Mouse (Mus musculus) hindbrain, embryonic 14.5 days (tissue): ENCODE data around the gene Ctf1. TPM values are rescaled to one million over a fixed set of nuclear protein-coding genes. Genes with fewer than 3 reads are reported as not detected.

Source experiments
- ATAC-seq: fragments of 200-750 bp; cut with Nextera tagmentation; 2 replicates; pipeline ENCODE4 v1.8.0; 2017; ENCODE audit warnings: moderate number of reproducible peaks, mild to moderate bottlenecking, moderate TSS enrichment, moderate library complexity; ENCODE audit not compliant: low FRiP score
- DNase-seq: peaks from one replicate; pipeline ENCODE4 v3.0.0-alpha.2; 2015; ENCODE audit warnings: low spot score
- H3K27ac ChIP-seq: fragments of 300-500 bp; sonication (generic); 2 replicates; pipeline ENCODE4 v1.5.1; 2014; ENCODE audit warnings: mild to moderate bottlenecking, moderate library complexity
- H3K27me3 ChIP-seq: fragments of 300-500 bp; sonication (generic); 2 replicates; pipeline ENCODE4 v1.6.1; 2014; ENCODE audit warnings: mild to moderate bottlenecking, low read length, mixed read lengths; ENCODE audit not compliant: control insufficient read depth, insufficient read depth
- H3K36me3 ChIP-seq: fragments of 300-500 bp; sonication (generic); replicated peaks from 2 replicates; pipeline ENCODE4 v1.6.1; 2014; ENCODE audit not compliant: control insufficient read depth, insufficient read depth
- H3K4me1 ChIP-seq: fragments of 300-500 bp; sonication (generic); replicated peaks from 2 replicates; pipeline ENCODE4 v1.6.1; 2014; ENCODE audit warnings: antibody characterized with exemption, low read length, mixed read lengths; ENCODE audit not compliant: control insufficient read depth, insufficient read depth
- H3K4me2 ChIP-seq: fragments of 300-500 bp; sonication (generic); replicated peaks from 2 replicates; pipeline ENCODE4 v1.6.1; 2014; ENCODE audit warnings: mild to moderate bottlenecking, moderate library complexity
- H3K4me3 ChIP-seq: fragments of 300-500 bp; sonication (generic); replicated peaks from 2 replicates; pipeline ENCODE4 v1.5.1; 2014; ENCODE audit warnings: mild to moderate bottlenecking, low read length
- H3K9ac ChIP-seq: fragments of 300-500 bp; sonication (generic); 2 replicates; pipeline ENCODE4 v1.6.1; 2014
- H3K9me3 ChIP-seq: fragments of 300-500 bp; sonication (generic); 2 replicates; pipeline ENCODE4 v1.6.1; 2016; ENCODE audit warnings: low read length; ENCODE audit not compliant: control insufficient read depth
- WGBS: fragments of 180-500 bp; shearing (Covaris S2); extraction: QIAGEN DNeasy Blood & Tissue Kit; methylation state at CpG from one replicate; pipeline ENCODE4 v1.1.7; 2014; 5-methylcytosine and 5-hydroxymethylcytosine counted together
- microRNA counts: library from miRNA; unstranded; fragments of <30 nt; microRNA quantifications from one replicate; lab custom pipeline; 2016
- microRNA-seq: library from miRNA; unstranded; fragments of <30 nt; microRNA quantifications from one replicate; pipeline ENCODE4, GENCODE M21; 2016
- polyA plus RNA-seq: library from polyadenylated mRNA; unstranded; fragments of >200 nt; fragmentation: Nextera tagmentation; extraction: Ambion mirVana; gene quantifications from 2 replicates; pipeline ENCODE4 v1.2.1, GENCODE M21; 2014

Gene Ctf1
- polyA plus RNA-seq, 1 experiment from 2014 or later = 4.2 TPM

- no peak overlapping the region for H3K4me3 ChIP-seq
- no peaks in the 10 kb centered on the region for H3K9me3 ChIP-seq
- peaks cover 5% of the 10 kb centered on the region; the same call in 1 of the 2 replicates for H3K4me1 ChIP-seq
- H3K36me3 ChIP-seq = peaks cover 93% of the 10 kb centered on the region
- no peak overlapping the region for H3K4me2 ChIP-seq
- H3K27me3 ChIP-seq = no peaks in the 10 kb centered on the region
- no peak overlapping the region for H3K9ac ChIP-seq
- no peak overlapping the region for H3K27ac ChIP-seq
- 81% methylated on average over 6 of the region's 6 CpGs for WGBS
- no peak for ATAC-seq
- no peak for DNase-seq
Observed at GRCm38 (mm10) chr7:127759716-127760115, 47.2 kb downstream of the Ctf1 start.

GRCm38 (mm10) chr7:127760478-127760877, 47.9 kb downstream of the Ctf1 start:
- DNase-seq = no peak

GRCm38 (mm10) chr7:127761026-127761425, 48.5 kb downstream of the Ctf1 start:
- ATAC-seq (no peak), DNase-seq (peak; percentile 71)
- no peak overlapping the region for H3K9ac ChIP-seq
- H3K4me3 ChIP-seq = no peak overlapping the region
- H3K9me3 ChIP-seq = no peaks in the 10 kb centered on the region
- H3K27ac ChIP-seq = no peak overlapping the region
- no peaks in the 10 kb centered on the region for H3K27me3 ChIP-seq
- H3K4me1 ChIP-seq = no peaks in the 10 kb centered on the region
- peaks cover 93% of the 10 kb centered on the region for H3K36me3 ChIP-seq
- H3K4me2 ChIP-seq = no peak overlapping the region
- 47% methylated on average over 7 of the region's 7 CpGs for WGBS

More at GRCm38 (mm10) chr7:127760478-127760877, 47.9 kb downstream of the Ctf1 start:
- H3K36me3 ChIP-seq = peaks cover 93% of the 10 kb centered on the region
- ATAC-seq = no peak
- no peaks in the 10 kb centered on the region for H3K4me1 ChIP-seq
- H3K4me2 ChIP-seq = no peak overlapping the region
- H3K9ac ChIP-seq = no peak overlapping the region
- no peaks in the 10 kb centered on the region for H3K27me3 ChIP-seq
- 90% methylated on average over 3 of the region's 3 CpGs for WGBS
- H3K9me3 ChIP-seq = no peaks in the 10 kb centered on the region
- H3K4me3 ChIP-seq = no peak overlapping the region
- H3K27ac ChIP-seq = no peak overlapping the region

- Histone ChIP-seq H3K9ac (no peak overlapping the region), H3K27ac (no peak overlapping the region), H3K27me3 (no peaks in the 10 kb centered on the region), H3K36me3 (peaks cover 91% of the 10 kb centered on the region), H3K4me2 (no peak overlapping the region), H3K4me1 (no peaks in the 10 kb centered on the region), H3K9me3 (no peaks in the 10 kb centered on the region), H3K4me3 (no peak overlapping the region)
- WGBS = 95% methylated on average over 4 of the region's 4 CpGs
- DNase-seq (no peak), ATAC-seq (no peak)
Observed at GRCm38 (mm10) chr7:127763642-127764041, 51.1 kb downstream of the Ctf1 start.

- Histone ChIP-seq H3K4me1 (peaks cover 18% of the 10 kb centered on the region; the same call in 1 of the 2 replicates), H3K9ac (no peak overlapping the region), H3K9me3 (no peaks in the 10 kb centered on the region), H3K27ac (no peak overlapping the region), H3K4me3 (no peak overlapping the region), H3K27me3 (no peaks in the 10 kb centered on the region), H3K36me3 (peaks cover 73% of the 10 kb centered on the region), H3K4me2 (no peak overlapping the region)
- ATAC-seq (no peak), DNase-seq (no peak)
- 90% methylated on average over 2 of the region's 2 CpGs for WGBS
Observed at GRCm38 (mm10) chr7:127765756-127766155, 53.2 kb downstream of the Ctf1 start.

- no peak for ATAC-seq
- H3K27ac ChIP-seq = no peak overlapping the region
- H3K4me2 ChIP-seq = no peak overlapping the region
- no peak for DNase-seq
- H3K9ac ChIP-seq = no peak overlapping the region
- WGBS = 84% methylated on average over 17 of the region's 17 CpGs
- H3K9me3 ChIP-seq = no peaks in the 10 kb centered on the region
- H3K4me3 ChIP-seq = no peak overlapping the region
- no peaks in the 10 kb centered on the region for H3K27me3 ChIP-seq
- H3K4me1 ChIP-seq = peaks cover 18% of the 10 kb centered on the region; the same call in 1 of the 2 replicates
- H3K36me3 ChIP-seq = peaks cover 60% of the 10 kb centered on the region
Observed at GRCm38 (mm10) chr7:127766851-127767609, 54.5 kb downstream of the Ctf1 start.

MicroRNAs within 50 kb of the gene (microRNA counts, 519-probe panel; counts per million panel counts)
- microRNA mmu-miR-762 (lab: Ali Mortazavi, UCI) = not detected

Small RNAs within 50 kb of the gene (microRNA-seq; reads per million reads assigned to microRNA genes)
- gene Mir762 = not detected

Other genes with a start within 250 kb of the Ctf1 start
- 13.6 and 15.3 TPM in 2 replicates for gene Fbrs, start 233.5 kb upstream of the Ctf1 start, polyA plus RNA-seq
- 62.1 and 67.3 TPM in 2 replicates for gene Srcap, start 200.8 kb upstream of the Ctf1 start, polyA plus RNA-seq
- gene Gm42715, start 193.2 kb upstream of the Ctf1 start, polyA plus RNA-seq = 15.6 TPM in 2 replicates
- gene Tmem265, start 151.3 kb upstream of the Ctf1 start, polyA plus RNA-seq = 7.1 and 10.3 TPM in 2 replicates
- gene Phkg2, start 139.4 kb upstream of the Ctf1 start, polyA plus RNA-seq = 53.5 and 64.3 TPM in 2 replicates
- 9.2 and 9.8 TPM in 2 replicates for gene Ccdc189, start 124.1 kb upstream of the Ctf1 start, polyA plus RNA-seq
- gene Rnf40, start 124.0 kb upstream of the Ctf1 start, polyA plus RNA-seq = 37.4 and 40.6 TPM in 2 replicates
- 22.2 and 22.9 TPM in 2 replicates for gene Zfp629, start 96.9 kb upstream of the Ctf1 start, polyA plus RNA-seq
- gene Bcl7c, start 3.8 kb upstream of the Ctf1 start, polyA plus RNA-seq = 50.2 and 57.4 TPM in 2 replicates
- gene Ctf2, start 19.4 kb downstream of the Ctf1 start, polyA plus RNA-seq = 0.25 TPM in 1 of 2 replicates, not detected in the other
- gene Fbxl19, start 31.8 kb downstream of the Ctf1 start, polyA plus RNA-seq = 5.6 and 6.9 TPM in 2 replicates
- gene Orai3, start 57.1 kb downstream of the Ctf1 start, polyA plus RNA-seq = 4.8 and 7.3 TPM in 2 replicates
- 18.7 and 19.1 TPM in 2 replicates for gene Setd1a, start 63.9 kb downstream of the Ctf1 start, polyA plus RNA-seq
- not detected in 2 replicates for gene Gm49388, start 72.9 kb downstream of the Ctf1 start, polyA plus RNA-seq
- gene Hsd3b7, start 87.9 kb downstream of the Ctf1 start, polyA plus RNA-seq = 10.6 and 11.0 TPM in 2 replicates
- 9.6 and 10.6 TPM in 2 replicates for gene Stx4a, start 111.6 kb downstream of the Ctf1 start, polyA plus RNA-seq
- 59.7 and 66.2 TPM in 2 replicates for gene Stx1b, start 111.8 kb downstream of the Ctf1 start, polyA plus RNA-seq
- 11.6 and 12.3 TPM in 2 replicates for gene Zfp646, start 163.5 kb downstream of the Ctf1 start, polyA plus RNA-seq
- 22.5 and 26.8 TPM in 2 replicates for gene Zfp668, start 164.1 kb downstream of the Ctf1 start, polyA plus RNA-seq
- gene Prss53, start 178.2 kb downstream of the Ctf1 start, polyA plus RNA-seq = 0.83 and 1.1 TPM in 2 replicates
- gene Gm21974, start 182.7 kb downstream of the Ctf1 start, polyA plus RNA-seq = not detected in 2 replicates
- 71.9 and 81.8 TPM in 2 replicates for gene Vkorc1, start 182.9 kb downstream of the Ctf1 start, polyA plus RNA-seq
- 65.5 and 69.2 TPM in 2 replicates for gene Bckdk, start 191.3 kb downstream of the Ctf1 start, polyA plus RNA-seq
- 42.1 and 46.0 TPM in 2 replicates for gene Kat8, start 199.8 kb downstream of the Ctf1 start, polyA plus RNA-seq
- gene Prss8, start 217.4 kb downstream of the Ctf1 start, polyA plus RNA-seq = 0.25 TPM in 2 replicates
- 13.1 and 14.2 TPM in 2 replicates for gene Prss36, start 234.0 kb downstream of the Ctf1 start, polyA plus RNA-seq